Mouse (Mus musculus) adrenal gland, postnatal 0 days (tissue): Measurements from ENCODE around the gene Gm8104. TPM values are rescaled to one million over a fixed set of nuclear protein-coding genes. Genes with fewer than 3 reads are reported as not detected.

Experiments used
- polyA plus RNA-seq: library from polyadenylated mRNA; unstranded; fragments of >200 nt; fragmentation: Nextera tagmentation; extraction: Ambion mirVana; gene quantifications from 2 replicates; pipeline ENCODE4 v1.2.1, GENCODE M21; 2015

The Gm8104 gene
- polyA plus RNA-seq = not detected in 2 replicates

DNA sequence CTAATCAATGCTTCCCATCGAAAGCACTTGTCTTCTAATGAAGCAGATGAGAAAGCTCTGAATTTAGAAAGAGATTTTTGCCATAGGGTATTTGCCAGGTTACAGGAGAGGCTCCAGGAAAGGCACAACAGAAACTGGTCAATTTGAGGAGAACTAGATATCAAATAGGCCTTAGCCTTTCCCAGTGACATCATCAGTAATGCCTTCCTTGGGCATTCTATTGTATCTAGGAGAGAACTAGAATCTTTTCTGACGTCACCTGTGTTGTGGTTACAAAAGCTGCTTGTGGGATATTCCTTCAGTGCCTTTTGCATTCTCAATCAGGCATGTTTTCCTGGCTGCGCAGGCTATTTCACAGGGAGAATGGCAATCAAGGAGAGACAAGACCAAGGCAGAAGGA is at the start of gene Gm8104:
Gm8104 (plus strand) TSS at position 301 of the 400 bp plus-strand sequence.

DNA sequence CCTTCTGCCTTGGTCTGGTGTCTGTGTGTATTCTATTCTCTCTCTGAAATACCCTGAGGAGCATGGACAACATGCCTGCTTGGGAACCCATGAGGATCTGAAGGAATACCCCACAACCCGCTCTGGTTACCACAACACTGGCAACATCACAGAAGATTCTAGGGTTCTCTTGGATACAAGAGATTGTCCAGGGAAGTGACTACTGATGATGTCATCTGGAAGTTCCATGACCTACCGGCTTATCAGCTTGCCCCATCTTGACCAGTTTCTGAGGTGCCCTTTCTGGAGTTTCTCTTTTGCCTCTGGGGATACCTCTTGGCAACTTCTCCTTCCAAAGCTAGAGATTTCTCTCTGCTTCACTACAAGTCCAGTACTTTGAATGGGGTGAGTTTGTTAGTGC is 23.9 kb upstream of the Gm8104 start, which contains the start of gene Gm8094:
Gm8094 (minus strand) TSS at position 101 of the 400 bp plus-strand sequence.

Other genes with a start within 250 kb of the Gm8104 start
- not detected in 2 replicates for gene Gm21977, start 247.1 kb upstream of the Gm8104 start, polyA plus RNA-seq
- not detected in 2 replicates for gene Gm8082, start 107.0 kb upstream of the Gm8104 start, polyA plus RNA-seq
- not detected in 2 replicates for gene Gm10376, start 85.0 kb upstream of the Gm8104 start, polyA plus RNA-seq
- gene Gm8094, start 24.0 kb upstream of the Gm8104 start, polyA plus RNA-seq = not detected in 2 replicates
- gene Gm7233, start 79.3 kb downstream of the Gm8104 start, polyA plus RNA-seq = not detected in 2 replicates
- not detected in 2 replicates for gene Gm8122, start 134.7 kb downstream of the Gm8104 start, polyA plus RNA-seq
- not detected in 2 replicates for gene Gm8126, start 158.0 kb downstream of the Gm8104 start, polyA plus RNA-seq
- gene Gm9732, start 174.4 kb downstream of the Gm8104 start, polyA plus RNA-seq = not detected in 2 replicates
- gene Gm8127, start 193.2 kb downstream of the Gm8104 start, polyA plus RNA-seq = not detected in 2 replicates
- gene 1700001F09Rik, start 247.2 kb downstream of the Gm8104 start, polyA plus RNA-seq = not detected in 2 replicates